ENCODE assay signal across 16 mouse cellular contexts in the genomic region with DNA sequence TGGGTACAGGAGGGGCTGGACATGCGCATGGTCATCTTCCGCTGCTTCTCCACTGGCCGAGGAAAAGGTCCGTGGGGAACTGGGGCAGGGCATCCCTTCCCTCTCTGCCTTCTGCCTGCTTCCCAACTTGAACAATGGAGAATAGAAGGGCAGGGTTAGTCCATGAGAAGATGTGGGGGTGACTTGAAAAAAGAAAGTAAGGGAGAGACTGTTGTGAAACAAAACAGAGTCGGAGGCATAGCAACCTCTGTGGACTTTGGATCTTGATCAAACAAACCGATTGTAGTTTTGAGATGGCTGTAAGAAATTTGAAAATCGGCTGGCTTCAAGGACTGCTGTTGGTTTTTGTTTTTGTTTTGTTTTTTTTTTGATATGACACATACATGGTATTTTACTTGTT.
"Had no signal": no experiment of that assay in that cellular context is flagged by ENCODE, and none has a peak within 500 bp of the region (broad histone marks: within the 10 kb centered on the region; RNA-seq: fewer than 3 reads in every experiment).

No protein-coding gene starts in this region.

- H3K4me3 ChIP-seq: kidney, embryonic 15.5 days; left cerebral cortex, adult 2 months; limb, embryonic 15.5 days; midbrain, embryonic 12.5 days; neural tube, embryonic 13.5 days; stomach, embryonic 15.5 days had no signal

- DNase-seq: kidney, adult 2 months; kidney, postnatal 14 days; lung, adult 18-20 months; lung, postnatal 10 days; retina, postnatal 1 day; right cerebral cortex, postnatal 4 days; thymus, adult 18-20 months; thymus, postnatal 14 days had no signal

- H3K4me2 ChIP-seq: kidney, embryonic 15.5 days; limb, embryonic 15.5 days; midbrain, embryonic 12.5 days; neural tube, embryonic 13.5 days; stomach, embryonic 15.5 days had no signal

- H3K4me1 ChIP-seq: kidney, embryonic 15.5 days; limb, embryonic 15.5 days; midbrain, embryonic 12.5 days; neural tube, embryonic 13.5 days had no signal

- ATAC-seq: inflammation-experienced regulatory T-cells, adult 6 months; midbrain, embryonic 16.5 days had no signal

- H3K27ac ChIP-seq: kidney, embryonic 15.5 days; left cerebral cortex, adult 2 months; limb, embryonic 15.5 days; midbrain, embryonic 12.5 days; neural tube, embryonic 13.5 days; stomach, embryonic 15.5 days had no signal

- H3K9me3 ChIP-seq: kidney, embryonic 15.5 days; limb, embryonic 15.5 days; midbrain, embryonic 12.5 days; neural tube, embryonic 13.5 days; stomach, embryonic 15.5 days had no signal

- H3K9ac ChIP-seq: kidney, embryonic 15.5 days; limb, embryonic 15.5 days; midbrain, embryonic 12.5 days; neural tube, embryonic 13.5 days; stomach, embryonic 15.5 days had no signal

- H3K27me3 ChIP-seq: kidney, embryonic 15.5 days; limb, embryonic 15.5 days; midbrain, embryonic 12.5 days; neural tube, embryonic 13.5 days; stomach, embryonic 15.5 days had no signal
